Mouse (Mus musculus) embryo, embryonic 11 days (tissue): Measurements from ENCODE around the gene Cdh19.

Experiments used
- DNase-seq: peaks from one replicate; pipeline ENCODE4 v3.0.0-alpha.2; 2015

The Cdh19 gene

DNA sequence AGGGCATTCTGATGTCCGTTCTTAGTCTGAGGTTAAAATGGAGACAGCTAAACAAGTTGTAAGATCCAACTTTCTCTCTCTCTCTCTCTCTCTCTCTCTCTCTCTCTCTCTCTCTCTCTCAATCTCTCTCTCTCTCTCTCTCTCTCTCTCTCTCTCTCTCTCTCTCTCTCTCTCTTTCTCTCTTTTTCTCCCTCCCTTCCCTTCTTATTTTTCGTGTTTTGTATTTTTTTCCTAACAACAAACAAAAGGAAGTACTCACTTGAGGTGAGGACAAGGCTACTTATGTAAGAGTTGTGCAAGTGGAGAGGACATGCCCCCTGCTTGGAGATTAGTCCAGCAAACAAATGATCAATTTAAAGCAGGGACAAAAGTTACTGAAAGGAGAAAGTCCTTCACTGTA is at the start of gene Cdh19:
Gene Cdh19 (minus strand): TSS at position 101 of the 400 bp plus-strand sequence.
- no peak for DNase-seq

DNA sequence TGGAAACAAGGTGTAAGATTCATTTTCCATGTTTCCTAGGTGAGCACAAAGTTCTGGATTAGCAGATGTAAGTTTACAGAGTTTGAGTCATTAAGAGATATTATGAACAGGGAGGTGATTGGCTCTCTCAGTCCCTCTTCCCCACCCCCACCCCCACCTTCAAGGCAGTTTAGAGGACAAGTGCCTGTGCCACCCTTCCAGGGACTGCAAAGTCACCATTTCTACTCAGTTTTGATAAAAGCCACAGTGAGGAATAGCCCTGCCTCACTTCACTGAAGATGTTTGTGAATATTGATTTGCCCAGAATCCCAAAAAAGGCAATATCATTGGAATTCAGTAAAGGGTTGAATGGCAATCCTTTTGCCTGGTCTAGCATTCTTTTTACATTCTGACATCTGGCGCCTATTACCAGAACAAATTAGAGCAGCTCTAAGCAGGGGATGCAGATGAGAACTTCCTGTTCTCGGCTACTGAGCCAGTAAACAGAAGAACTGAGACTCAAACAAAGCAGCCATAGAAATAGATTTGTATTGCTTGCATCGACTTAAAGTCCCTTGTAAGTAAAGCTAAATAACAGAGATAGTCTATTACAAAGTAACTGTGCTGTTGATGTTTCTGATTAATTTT is 43.2 kb upstream of the Cdh19 start:
- DNase-seq = peak; percentile 37

DNA sequence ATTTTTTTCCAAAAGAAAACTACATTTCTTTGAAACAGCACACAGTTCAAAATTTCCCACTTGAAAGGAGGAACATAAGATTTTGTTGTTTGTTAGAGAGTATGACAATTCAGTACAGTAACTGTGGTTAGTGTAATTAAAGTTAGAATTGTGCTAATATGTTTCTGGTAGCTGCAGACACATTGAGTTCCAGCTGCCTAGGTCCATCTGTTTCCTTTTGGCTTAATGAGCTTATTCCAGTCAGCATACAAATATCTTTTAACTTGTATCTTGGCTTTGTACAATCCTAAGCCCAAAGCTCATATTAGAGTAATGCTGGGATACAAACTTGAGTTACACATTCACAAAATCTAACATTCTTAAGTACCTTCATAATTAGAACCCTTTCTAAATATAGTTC is 40.3 kb upstream of the Cdh19 start:
- no peak for DNase-seq

GRCm38 (mm10) chr1:110989824-110990223 is 12.4 kb upstream of the Cdh19 start:
- no peak for DNase-seq

- DNase-seq = no peak
These were observed 8.2 kb downstream of the Cdh19 start for GRCm38 (mm10) chr1:110969201-110969600.

DNA sequence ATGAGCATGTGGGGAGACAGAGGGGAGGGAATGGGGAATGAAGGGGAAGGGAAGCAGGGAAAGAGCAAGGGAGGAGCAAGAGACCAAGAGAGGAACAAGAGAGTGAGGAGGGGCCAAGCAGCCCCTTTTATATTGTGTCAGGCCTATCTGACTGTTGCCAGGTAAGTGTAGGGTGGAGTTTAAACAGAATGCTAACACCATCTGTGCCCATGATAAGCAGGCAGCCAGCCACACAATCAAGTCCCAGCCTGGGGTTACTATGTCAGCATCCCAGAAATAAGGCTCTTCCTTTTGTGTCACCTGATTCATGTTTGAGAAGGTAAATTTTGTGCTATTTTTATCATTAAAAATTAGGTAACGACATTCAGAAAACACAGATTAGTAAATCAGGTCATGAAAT is 67.6 kb downstream of the Cdh19 start:
- DNase-seq = no peak

DNA sequence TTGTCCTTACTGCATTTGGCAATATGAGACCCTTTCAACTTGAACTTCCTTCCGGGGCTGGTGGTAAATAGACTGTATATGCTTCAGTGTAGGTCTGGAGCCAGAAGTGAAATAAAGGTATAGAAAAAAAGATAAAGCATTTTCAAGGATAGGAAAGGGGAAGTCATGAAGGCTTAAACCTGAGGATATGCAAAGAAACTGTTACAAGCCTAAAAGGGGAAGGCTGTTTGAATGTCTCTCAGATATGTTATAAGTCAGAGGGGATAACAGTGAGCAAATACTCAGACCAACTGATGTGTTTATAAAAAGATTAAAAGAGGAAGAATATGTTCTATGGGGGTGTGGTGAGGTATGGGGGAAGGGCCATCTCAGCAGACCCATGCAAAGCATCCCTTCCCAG is 68.2 kb downstream of the Cdh19 start:
- no peak for DNase-seq

- no peak for DNase-seq
These were observed 73.1 kb downstream of the Cdh19 start for GRCm38 (mm10) chr1:110904266-110904665.
